Mouse (Mus musculus) liver, postnatal 0 days (tissue): ENCODE data around the gene Cdk17.

Source experiments
- CTCF ChIP-seq: sonication (generic); IDR thresholded peaks from 2 replicates; pipeline ENCODE4 v1.5.1; 2016; ENCODE audit warnings: antibody characterized with exemption, low read depth
- EP300 ChIP-seq: IDR thresholded peaks from 2 replicates; pipeline ENCODE4 v1.6.1; 2016; ENCODE audit warnings: antibody characterized with exemption, low read depth, mild to moderate bottlenecking

- TF ChIP-seq EP300 (no peak), CTCF (no peak)
Observed at GRCm38 (mm10) chr10:93294547-93295219, 134.0 kb downstream of the Cdk17 start.
